Mouse (Mus musculus) forebrain, embryonic 14.5 days (tissue): Measurements from ENCODE around the gene Gm13089. TPM values are rescaled to one million over a fixed set of nuclear protein-coding genes. Genes with fewer than 3 reads are reported as not detected.
"Not testable (repeated sequence)": the region's sequence is repeated elsewhere in the genome, so short reads cannot be mapped to it uniquely, and the experiment has no call there.

Experiments
- ATAC-seq: fragments of 200-750 bp; cut with Nextera tagmentation; 2 replicates; pipeline ENCODE4 v1.8.0; 2017; ENCODE audit warnings: mild to moderate bottlenecking, moderate library complexity
- DNase-seq: peaks from one replicate; pipeline ENCODE4 v3.0.0-alpha.2; 2015; ENCODE audit warnings: low spot score
- H3K27ac ChIP-seq: fragments of 300-500 bp; sonication (generic); 2 replicates; pipeline ENCODE4 v1.5.1; 2014; ENCODE audit warnings: low read depth, mild to moderate bottlenecking, control low read depth, low read length, moderate library complexity
- H3K27me3 ChIP-seq: fragments of 300-500 bp; sonication (generic); replicated peaks from 2 replicates; pipeline ENCODE4 v1.6.1; 2014; ENCODE audit warnings: low read length, control low read depth, mixed read lengths; ENCODE audit not compliant: control insufficient read depth, insufficient read depth
- H3K36me3 ChIP-seq: fragments of 300-500 bp; sonication (generic); 2 replicates; pipeline ENCODE4 v1.6.1; 2014; ENCODE audit warnings: low read length, control low read depth; ENCODE audit not compliant: control insufficient read depth, insufficient read depth
- H3K4me1 ChIP-seq: fragments of 300-500 bp; sonication (generic); 2 replicates; pipeline ENCODE4 v1.6.1; 2014; ENCODE audit warnings: antibody characterized with exemption, low read length, control low read depth; ENCODE audit not compliant: control insufficient read depth, insufficient read depth
- H3K4me2 ChIP-seq: fragments of 300-500 bp; sonication (generic); 2 replicates; pipeline ENCODE4 v1.6.1; 2014; ENCODE audit warnings: mild to moderate bottlenecking, control low read depth, low read length
- H3K4me3 ChIP-seq: fragments of 300-500 bp; sonication (generic); 2 replicates; pipeline ENCODE4 v1.5.1; 2014; ENCODE audit warnings: low read depth, low read length, control low read depth
- H3K9ac ChIP-seq: fragments of 300-500 bp; sonication (generic); 2 replicates; pipeline ENCODE4 v1.6.1; 2014; ENCODE audit warnings: mild to moderate bottlenecking, low read length, control low read depth, moderate library complexity
- H3K9me3 ChIP-seq: fragments of 300-500 bp; sonication (generic); replicated peaks from 2 replicates; pipeline ENCODE4 v1.6.1; 2016; ENCODE audit warnings: low read length, control low read depth, mixed read lengths; ENCODE audit not compliant: control insufficient read depth
- WGBS: fragments of 180-500 bp; shearing (Covaris S2); extraction: QIAGEN DNeasy Blood & Tissue Kit; methylation state at CpG from one replicate; pipeline ENCODE4 v1.1.7; 2014; 5-methylcytosine and 5-hydroxymethylcytosine counted together
- polyA plus RNA-seq: library from polyadenylated mRNA; unstranded; fragments of >200 nt; fragmentation: Nextera tagmentation; extraction: Ambion mirVana; gene quantifications from 2 replicates; pipeline ENCODE4 v1.2.1, GENCODE M21; 2014

Gm13089 gene
- not detected in 2 replicates for polyA plus RNA-seq

DNA sequence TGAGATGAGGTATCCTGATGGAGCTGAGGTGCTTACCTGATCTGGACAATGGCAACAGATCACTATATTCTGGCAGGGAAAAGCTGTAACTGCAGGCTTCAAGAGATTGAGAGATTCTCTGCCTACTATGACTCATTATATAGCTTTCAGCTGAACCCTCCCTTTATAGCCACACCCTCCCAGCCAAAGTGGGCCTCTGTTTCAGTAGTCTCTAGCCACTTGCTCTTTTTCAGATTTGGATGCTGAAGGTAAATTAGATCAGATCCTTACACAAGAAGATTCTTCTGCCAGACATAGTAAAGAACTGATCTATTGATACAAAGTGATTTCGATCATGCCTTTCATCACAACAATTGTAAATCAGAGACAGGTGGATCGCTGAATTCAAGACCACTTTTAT, at the start of gene Gm13089:
Gene Gm13089, minus strand, starts transcription at position 101 of the 400 bp plus-strand sequence.
- no peak for DNase-seq
- H3K4me1 ChIP-seq: no peaks in the 10 kb centered on the region
- H3K9ac ChIP-seq: no peak within 1 kb of the TSS
- H3K27me3 ChIP-seq: no peaks in the 10 kb centered on the region
- peaks cover 24% of the 10 kb centered on the region for H3K9me3 ChIP-seq
- WGBS: 78% methylated on average over 2 of the region's 2 CpGs
- H3K27ac ChIP-seq: no peak within 1 kb of the TSS
- no peaks in the 10 kb centered on the region for H3K36me3 ChIP-seq
- ATAC-seq: no peak
- H3K4me3 ChIP-seq: no peak within 1 kb of the TSS
- no peak within 1 kb of the TSS for H3K4me2 ChIP-seq

DNA sequence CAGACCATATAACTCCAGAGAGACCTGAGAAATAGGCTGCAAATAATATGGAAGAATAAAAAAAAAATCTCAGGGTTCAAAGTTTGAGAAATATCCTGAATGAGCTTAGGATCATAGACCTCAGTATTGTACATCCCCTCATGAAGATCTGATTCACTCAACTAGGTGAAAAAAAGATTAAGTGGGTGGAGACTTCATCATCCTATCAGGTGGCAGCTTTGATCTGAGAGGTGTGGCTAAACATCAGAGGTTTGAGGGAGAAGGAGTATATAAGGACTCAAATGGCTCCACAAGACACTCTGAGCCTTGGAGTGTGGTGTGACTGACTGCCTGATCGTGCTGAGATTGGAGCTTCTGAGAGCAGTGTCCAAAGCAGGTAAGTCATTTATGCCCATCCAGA, 16.6 kb upstream of the Gm13089 start, which contains the start of gene Gm13078:
Gene Gm13078, plus strand, starts transcription at position 301 of the 400 bp plus-strand sequence.
- Histone ChIP-seq H3K4me1 (no peaks in the 10 kb centered on the region), H3K9me3 (peaks cover 10% of the 10 kb centered on the region; the same call in 1 of the 2 replicates), H3K4me3 (no peak within 1 kb of the TSS), H3K27me3 (no peaks in the 10 kb centered on the region), H3K36me3 (no peaks in the 10 kb centered on the region), H3K9ac (no peak within 1 kb of the TSS), H3K4me2 (no peak within 1 kb of the TSS), H3K27ac (no peak within 1 kb of the TSS)
- ATAC-seq (no peak), DNase-seq (no peak)
- WGBS: 100% methylated on average over 1 of the region's 1 CpGs

- not testable (repeated sequence) for H3K4me3 ChIP-seq, H3K9me3 ChIP-seq, H3K27me3 ChIP-seq, ATAC-seq, H3K9ac ChIP-seq, H3K36me3 ChIP-seq, H3K4me1 ChIP-seq, H3K4me2 ChIP-seq, H3K27ac ChIP-seq, DNase-seq
Observed at GRCm38 (mm10) chr4:143657146-143657545, 45.4 kb downstream of the Gm13089 start, which contains the start of gene Gm13088. Gene Gm13088, minus strand, starts transcription at chr4:143657246.

Other genes with a start within 250 kb of the Gm13089 start
- not detected in 2 replicates for gene Gm13043, start 191.4 kb downstream of the Gm13089 start, polyA plus RNA-seq
- gene Gm13040, start 166.8 kb downstream of the Gm13089 start, polyA plus RNA-seq: not detected in 2 replicates
- gene BC080695, start 151.0 kb downstream of the Gm13089 start, polyA plus RNA-seq: not detected in 2 replicates
- not detected in 2 replicates for gene Gm13057, start 151.0 kb downstream of the Gm13089 start, polyA plus RNA-seq
- not detected in 2 replicates for gene Gm13083, start 87.7 kb downstream of the Gm13089 start, polyA plus RNA-seq
- gene Gm13088, start 45.5 kb downstream of the Gm13089 start, polyA plus RNA-seq: not detected in 2 replicates
- gene Gm13078, start 16.7 kb upstream of the Gm13089 start, polyA plus RNA-seq: not detected in 2 replicates
- gene Gm13023, start 86.6 kb upstream of the Gm13089 start, polyA plus RNA-seq: not detected in 2 replicates
- gene Gm13084, start 113.4 kb upstream of the Gm13089 start, polyA plus RNA-seq: not detected in 2 replicates
- gene Gm13103, start 143.8 kb upstream of the Gm13089 start, polyA plus RNA-seq: not detected in 2 replicates
- not detected in 2 replicates for gene Pramef6, start 197.7 kb upstream of the Gm13089 start, polyA plus RNA-seq
- gene Pramef25, start 248.3 kb upstream of the Gm13089 start, polyA plus RNA-seq: not detected in 2 replicates